Mouse (Mus musculus) lung, adult 2 months (tissue): ENCODE data around the gene Il22ra2. TPM values are rescaled to one million over a fixed set of nuclear protein-coding genes. Genes with fewer than 3 reads are reported as not detected.
"Not testable (repeated sequence)": the region's sequence is repeated elsewhere in the genome, so short reads cannot be mapped to it uniquely, and the experiment has no call there.

Experiments
- DNase-seq: peaks from one replicate; pipeline ENCODE4 v3.0.0; 2022
- H3K4me1 ChIP-seq: fragments of 200-500 bp; 2 replicates; pipeline ENCODE4 v1.6.1; 2011; ENCODE audit warnings: low read length; ENCODE audit not compliant: control insufficient read depth, insufficient read depth
- H3K4me3 ChIP-seq: fragments of 200-500 bp; replicated peaks from 2 replicates; pipeline ENCODE3; 2011; ENCODE audit warnings: low read depth, mild to moderate bottlenecking, control low read depth, low read length; ENCODE audit errors: extremely low read depth
- CTCF ChIP-seq: fragments of 200-500 bp; IDR thresholded peaks from 2 replicates; pipeline ENCODE4 v1.5.1; 2011; ENCODE audit warnings: mild to moderate bottlenecking, low read length, control low read depth; ENCODE audit not compliant: insufficient read depth
- POLR2A ChIP-seq: fragments of 200-500 bp; IDR thresholded peaks from 2 replicates; pipeline ENCODE4 v1.6.1; 2011; ENCODE audit warnings: low read depth, mild to moderate bottlenecking, control low read depth, low read length, borderline replicate concordance; ENCODE audit errors: extremely low read depth
- whole genome bisulfite sequencing: fragments of 180-500 bp; shearing (Covaris S2); methylation state at CpG from one replicate; pipeline ENCODE4 v1.1.7; 2018; 5-methylcytosine and 5-hydroxymethylcytosine counted together
- polyA plus RNA-seq: library from polyadenylated mRNA; depleted of rRNA; stranded (reverse); fragments of >200 nt; gene quantifications from 2 replicates; pipeline ENCODE4 v1.2.3, GENCODE M21; 2012

The Il22ra2 gene
- polyA plus RNA-seq, 1 experiment, result 0.43 TPM

DNA sequence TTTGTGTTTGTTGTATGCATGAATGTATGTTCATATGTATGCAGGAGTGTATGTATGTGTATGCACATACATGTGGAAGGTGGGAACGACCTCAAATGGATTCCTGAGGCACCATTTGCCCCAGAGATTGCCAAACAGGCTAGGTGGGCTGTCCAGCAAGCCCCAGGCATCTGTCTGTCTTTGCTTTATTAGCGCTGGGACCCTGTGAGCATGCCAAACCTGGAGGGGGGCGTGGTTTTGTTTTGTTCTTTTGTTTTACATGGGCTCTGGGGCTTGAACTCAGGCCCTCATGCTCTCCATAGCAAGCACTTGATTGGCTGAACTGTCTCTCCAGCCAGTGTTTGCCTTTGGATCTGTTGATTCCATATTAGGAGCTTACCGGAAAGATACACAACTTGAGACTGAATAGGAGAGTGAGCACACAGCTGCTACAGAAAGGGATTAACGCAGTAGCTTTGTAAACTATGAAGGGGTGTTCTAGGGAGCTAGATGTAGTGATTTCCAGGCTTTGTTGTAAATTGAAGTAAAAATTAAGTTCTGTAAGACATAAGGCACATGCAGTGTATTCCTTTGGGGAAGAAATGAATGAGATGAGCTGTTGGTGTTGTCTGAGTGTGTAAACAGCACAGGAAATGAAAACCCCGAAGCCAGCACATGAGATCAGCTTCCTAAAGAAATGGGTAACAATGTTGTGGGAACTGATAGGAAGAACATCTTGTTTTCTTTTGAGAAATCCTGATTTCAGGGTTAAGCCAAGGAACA lies 22.3 kb upstream of the Il22ra2 start:
- H3K4me3 ChIP-seq, result no peak overlapping the region
- peaks cover 29% of the 10 kb centered on the region for H3K4me1 ChIP-seq
- 39% methylated on average over 6 of the region's 6 CpGs for WGBS
- DNase-seq, result no peak
- TF ChIP-seq CTCF (no peak), POLR2A (no peak)

DNA sequence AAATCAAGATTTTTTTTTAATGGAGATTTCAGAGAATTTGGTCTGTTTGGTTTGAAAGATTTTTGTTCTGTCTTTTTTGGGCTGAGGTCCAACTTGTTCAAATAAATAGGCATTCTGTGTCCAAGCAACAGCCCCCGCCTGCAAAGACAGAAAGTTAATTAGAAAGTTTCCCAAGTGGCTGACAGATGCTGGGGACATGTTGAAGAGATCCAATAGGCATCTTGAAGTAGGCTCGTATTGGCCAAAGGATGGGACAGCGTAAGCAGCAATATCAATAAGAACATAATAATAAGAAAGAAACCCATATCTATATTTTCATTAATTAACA lies 21.7 kb upstream of the Il22ra2 start:
- Histone ChIP-seq H3K4me1 (peaks cover 28% of the 10 kb centered on the region), H3K4me3 (no peak overlapping the region)
- DNase-seq, result no peak
- WGBS, result 62% methylated on average over 3 of the region's 3 CpGs
- TF ChIP-seq POLR2A (no peak), CTCF (no peak)

GRCm38 (mm10) chr10:19601502-19601901 lies 20.3 kb upstream of the Il22ra2 start:
- WGBS, result 28% methylated on average over 1 of the region's 1 CpGs
- not testable (repeated sequence) for H3K4me3 ChIP-seq, DNase-seq
- peak; percentile 27; the same call in 1 of the 2 replicates for TF ChIP-seq CTCF
- H3K4me1 ChIP-seq, result peaks cover 20% of the 10 kb centered on the region

DNA sequence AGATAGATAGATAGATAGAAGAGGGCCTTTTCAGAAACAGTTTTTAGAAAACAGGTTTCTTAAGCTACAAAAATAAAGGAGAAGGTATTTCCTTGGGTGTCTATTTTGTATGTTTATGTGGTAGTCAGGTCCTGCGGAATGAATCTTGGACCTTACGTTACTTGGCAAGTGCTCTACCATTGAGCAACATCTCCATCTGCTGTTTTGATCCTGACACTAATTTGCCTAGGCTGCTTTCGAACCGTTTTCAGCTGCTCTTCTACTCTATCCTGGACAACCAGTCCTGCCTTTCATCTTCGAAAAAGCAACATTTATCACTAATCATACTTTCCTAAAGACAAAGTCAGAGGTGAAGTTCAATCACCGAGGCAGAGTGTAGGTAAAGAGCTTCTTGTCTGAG lies 18.6 kb upstream of the Il22ra2 start:
- H3K4me1 ChIP-seq, result peaks cover 11% of the 10 kb centered on the region
- TF ChIP-seq POLR2A, result no peak
- TF ChIP-seq CTCF, result no peak
- no peak overlapping the region for H3K4me3 ChIP-seq
- 70% methylated on average over 6 of the region's 6 CpGs for WGBS
- no peak for DNase-seq

- TF ChIP-seq POLR2A (no peak), CTCF (no peak)
- no peak for DNase-seq
- Histone ChIP-seq H3K4me1 (peaks cover 18% of the 10 kb centered on the region), H3K4me3 (no peak overlapping the region)
- 34% methylated on average over 14 of the region's 14 CpGs for WGBS
These were observed 12.7 kb upstream of the Il22ra2 start for GRCm38 (mm10) chr10:19609125-19609524.

- no peak for TF ChIP-seq POLR2A
- no peak for DNase-seq
- WGBS, result 36% methylated on average over 2 of the region's 2 CpGs
- H3K4me3 ChIP-seq, result no peak overlapping the region
- H3K4me1 ChIP-seq, result peaks cover 25% of the 10 kb centered on the region
These were observed 10.2 kb upstream of the Il22ra2 start for GRCm38 (mm10) chr10:19611616-19612015.

DNA sequence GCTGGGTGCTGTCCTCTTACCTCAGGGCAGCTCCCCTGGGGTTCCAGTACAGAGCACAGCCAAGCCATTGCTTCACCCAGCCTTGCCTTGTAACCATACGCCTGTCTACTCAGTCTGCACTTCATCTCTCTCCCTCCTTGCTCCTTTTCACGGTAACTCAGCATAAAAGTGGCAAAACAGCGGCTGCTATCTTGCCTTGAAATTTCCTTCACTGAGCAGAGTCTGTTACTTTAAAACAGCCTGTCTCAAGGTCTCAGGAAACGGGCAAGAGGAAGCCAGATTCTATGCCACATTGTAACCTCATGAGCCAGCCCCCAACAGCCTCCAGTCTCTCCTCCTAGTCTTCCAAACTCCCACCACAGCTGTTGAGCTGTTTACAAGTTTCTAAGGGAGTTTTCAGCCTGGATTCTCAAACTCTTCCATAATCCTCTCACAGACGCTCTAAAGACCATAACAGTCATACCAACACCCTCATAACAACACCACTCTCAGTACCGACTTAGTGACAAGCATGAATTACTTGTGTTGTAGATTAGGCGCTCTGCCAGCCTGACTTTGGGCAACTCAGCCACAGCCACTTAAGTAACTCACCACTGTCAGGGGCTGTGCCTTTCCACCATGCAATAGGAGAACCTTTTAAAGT lies 8.6 kb upstream of the Il22ra2 start:
- 11% methylated on average over 7 of the region's 7 CpGs for WGBS
- Histone ChIP-seq H3K4me1 (peaks cover 25% of the 10 kb centered on the region), H3K4me3 (no peak overlapping the region)
- DNase-seq, result peak; percentile 29
- TF ChIP-seq POLR2A (no peak), CTCF (no peak)

GRCm38 (mm10) chr10:19619736-19620135 lies 2.1 kb upstream of the Il22ra2 start:
- WGBS, result 44% methylated on average over 5 of the region's 5 CpGs

DNA sequence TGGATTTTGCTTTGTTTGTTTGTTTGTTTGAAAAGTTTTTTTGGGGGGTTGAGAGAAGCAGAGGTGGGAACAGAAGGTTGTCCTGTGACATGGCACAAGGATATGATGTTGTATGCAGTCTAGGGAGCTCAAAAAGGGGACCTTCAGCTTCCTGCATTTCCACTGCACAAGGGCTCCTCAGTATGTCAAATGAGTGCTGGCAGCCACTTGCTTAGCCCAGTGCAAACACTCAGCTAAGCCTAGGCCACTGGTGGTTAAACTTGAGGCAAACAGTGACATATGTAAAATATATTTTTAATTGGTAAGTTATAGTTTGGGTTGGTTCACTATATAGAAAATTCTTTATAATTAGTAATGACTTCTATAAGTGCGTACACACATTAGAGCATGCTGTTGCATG lies 2.8 kb downstream of the Il22ra2 start:
- TF ChIP-seq POLR2A (no peak), CTCF (no peak)
- 81% methylated on average over 1 of the region's 1 CpGs for WGBS
- DNase-seq, result no peak
- no peak overlapping the region for H3K4me3 ChIP-seq
- H3K4me1 ChIP-seq, result no peaks in the 10 kb centered on the region; the same call in 1 of the 2 replicates

More at GRCm38 (mm10) chr10:19619736-19620135, 2.1 kb upstream of the Il22ra2 start:
- peaks cover 6% of the 10 kb centered on the region; the same call in 1 of the 2 replicates for H3K4me1 ChIP-seq
- H3K4me3 ChIP-seq, result no peak overlapping the region
- no peak for DNase-seq
- TF ChIP-seq POLR2A, result no peak

DNA sequence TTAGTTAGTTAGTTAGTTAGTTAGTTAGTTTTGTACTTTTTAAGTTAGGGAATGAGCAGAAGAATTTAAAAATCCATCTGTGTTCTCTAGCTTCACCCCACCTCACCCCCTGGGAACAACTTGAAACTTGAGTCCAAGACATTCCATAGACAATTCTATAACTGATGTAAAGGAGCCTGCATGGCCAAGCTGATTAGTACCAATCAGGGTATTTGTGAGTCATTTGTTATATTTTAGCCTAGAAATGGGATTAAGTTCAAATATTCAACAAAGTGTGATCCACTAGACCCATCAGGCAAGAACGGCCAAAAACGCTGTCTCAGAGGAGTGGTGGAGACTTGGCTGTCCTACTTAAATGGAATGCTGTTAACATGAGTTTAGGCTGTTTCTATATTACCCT lies 5.5 kb downstream of the Il22ra2 start:
- 54% methylated on average over 2 of the region's 2 CpGs for WGBS
- DNase-seq, result no peak

GRCm38 (mm10) chr10:19627748-19628147 lies 6.0 kb downstream of the Il22ra2 start:
- DNase-seq, result no peak
- Histone ChIP-seq H3K4me3 (no peak overlapping the region), H3K4me1 (peaks cover 4% of the 10 kb centered on the region)
- TF ChIP-seq POLR2A (no peak), CTCF (no peak)
- WGBS, result 48% methylated on average over 4 of the region's 4 CpGs

More for the DNA sequence above, 5.5 kb downstream of the Il22ra2 start:
- peaks cover 4% of the 10 kb centered on the region for H3K4me1 ChIP-seq
- no peak overlapping the region for H3K4me3 ChIP-seq
- TF ChIP-seq POLR2A (no peak), CTCF (no peak)
